Mouse (Mus musculus) gastrocnemius, postnatal 4 days (tissue): ENCODE data around the gene Ptms. TPM values are rescaled to one million over a fixed set of nuclear protein-coding genes. Genes with fewer than 3 reads are reported as not detected.

Experiments
- DNase-seq, 2 experiments: peaks; one replicate each; pipeline ENCODE4 v3.0.0; 2021 to 2022; ENCODE audit warnings: low spot score in 2 of 2, mixed read lengths in 2 of 2
- long read RNA-seq, 2 experiments: library from polyadenylated mRNA; stranded (forward); transcript quantifications; one replicate each; pipeline ENCODE4 v2.0.0; 2021
- total RNA-seq, 2 experiments: library from RNA; stranded (reverse); gene quantifications; 2 replicates each; pipeline ENCODE4 v1.2.3; 2021

Gene Ptms
- 100 to 1,000 TPM; 395 to 409 TPM for total RNA-seq
- long read RNA-seq, experiment 1, transcript Ptms-201 (5 exons, 1,149 nt), result major isoform, 82 of 115 reads
- long read RNA-seq, experiment 1, transcript Ptms-203 (4 exons, 629 nt), result minor isoform, 9 of 115 reads
- long read RNA-seq, experiment 1, partial matches to known transcripts, result 19 of 115 reads
- long read RNA-seq, experiment 1, other reads (novel, unspliced or antisense), result 3 of 115 reads
- long read RNA-seq, experiment 2, transcript Ptms-203 (4 exons, 629 nt), result minor isoform, 5 of 104 reads
- long read RNA-seq, experiment 2, transcript Ptms-201 (5 exons, 1,149 nt), result major isoform, 76 of 104 reads
- long read RNA-seq, experiment 2, partial matches to known transcripts, result 16 of 104 reads
- long read RNA-seq, experiment 2, other reads (novel, unspliced or antisense), result 6 of 104 reads

DNA sequence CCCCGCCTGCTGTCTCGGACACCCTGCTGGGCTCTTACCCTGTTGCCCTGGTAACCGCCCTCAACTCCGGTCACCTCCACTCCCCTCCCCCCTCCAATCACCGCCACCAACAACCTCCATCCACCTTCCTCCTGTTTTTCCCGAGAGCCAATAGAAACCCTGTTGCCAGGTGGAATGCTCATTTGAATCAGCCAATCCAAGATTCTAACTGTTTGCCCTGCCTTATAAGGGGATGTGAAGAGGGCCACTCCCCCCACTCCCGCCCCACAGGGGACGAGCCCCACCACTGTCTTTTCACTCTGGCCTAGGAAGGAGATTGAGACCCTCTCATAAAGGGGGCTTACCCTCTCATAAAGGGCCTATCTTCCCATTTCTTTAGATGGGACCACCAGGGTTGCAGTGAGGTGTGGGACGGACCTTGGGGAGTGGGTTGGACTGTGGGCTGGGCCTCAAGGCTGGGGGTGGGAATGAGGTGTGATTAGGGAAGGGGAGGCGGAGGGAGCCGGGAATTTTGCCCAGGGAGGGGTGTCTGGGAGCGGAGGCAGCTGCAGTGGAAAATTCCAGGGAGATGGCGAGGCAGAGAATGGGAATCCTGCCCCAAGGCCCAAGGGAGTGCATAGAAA is at the start of gene Ptms:
Gene Ptms (minus strand): TSS at position 409 of the 623 bp plus-strand sequence.
- peak; percentile 93 to 95 for DNase-seq

GRCm38 (mm10) chr6:124967766-124968165 is 47.9 kb upstream of the Ptms start:
- DNase-seq, result peak in 1 of 2 experiments; percentile 44

DNA sequence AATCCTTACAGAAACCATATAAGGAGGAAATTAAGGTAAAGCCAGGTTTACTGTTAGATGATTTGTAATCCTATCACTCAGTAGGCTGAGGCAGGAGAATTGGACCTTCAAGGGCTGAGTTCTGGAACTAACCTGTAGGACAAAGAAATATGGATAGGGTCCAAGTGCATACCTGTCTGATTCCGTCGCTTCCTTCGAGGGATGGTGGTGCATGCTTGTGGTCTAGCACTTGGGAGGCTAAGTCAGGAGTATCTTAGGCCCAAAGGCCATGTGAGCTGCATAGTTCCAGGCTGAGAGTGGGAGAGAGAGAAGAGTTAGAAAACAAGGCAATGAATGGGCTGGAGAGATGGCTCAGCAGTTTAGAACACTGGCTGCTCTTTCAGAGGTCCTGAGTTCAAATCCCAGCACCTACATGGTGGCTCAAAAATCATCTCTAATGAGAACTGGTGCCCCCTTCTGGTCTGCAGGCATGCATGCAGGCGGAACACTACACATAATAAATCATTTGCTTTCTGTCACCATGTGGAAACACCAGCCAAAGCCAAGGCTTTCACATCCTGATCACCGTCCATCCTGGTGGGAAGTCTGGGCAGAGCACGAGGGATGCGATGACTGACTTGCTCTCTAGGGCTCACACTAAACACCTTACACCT is 46.7 kb upstream of the Ptms start:
- DNase-seq, result no peak

- no peak for DNase-seq
Measured at GRCm38 (mm10) chr6:124965747-124966146, 45.8 kb upstream of the Ptms start.

GRCm38 (mm10) chr6:124965088-124965719 is 45.3 kb upstream of the Ptms start, which contains the start of gene Cops7a:
Gene Cops7a (minus strand): TSS chr6:124965538.
- DNase-seq, result peak; percentile 90 to 97

GRCm38 (mm10) chr6:124964638-124965037 is 44.7 kb upstream of the Ptms start:
- DNase-seq, result no peak

- DNase-seq, result no peak
Measured at GRCm38 (mm10) chr6:124961021-124961420, 41.1 kb upstream of the Ptms start.

- DNase-seq, result no peak
Measured at GRCm38 (mm10) chr6:124959960-124960359, 40.1 kb upstream of the Ptms start.

GRCm38 (mm10) chr6:124958127-124958526 is 38.2 kb upstream of the Ptms start:
- DNase-seq, result no peak

GRCm38 (mm10) chr6:124955212-124955611 is 35.3 kb upstream of the Ptms start:
- DNase-seq, result no peak

GRCm38 (mm10) chr6:124953991-124954715 is 34.2 kb upstream of the Ptms start:
- DNase-seq, result no peak

- DNase-seq, result no peak
Measured at GRCm38 (mm10) chr6:124943526-124943925, 23.6 kb upstream of the Ptms start.

- no peak for DNase-seq
Measured at GRCm38 (mm10) chr6:124941679-124942078, 21.8 kb upstream of the Ptms start.

- no peak for DNase-seq
Measured at GRCm38 (mm10) chr6:124938554-124938953, 18.7 kb upstream of the Ptms start.

DNA sequence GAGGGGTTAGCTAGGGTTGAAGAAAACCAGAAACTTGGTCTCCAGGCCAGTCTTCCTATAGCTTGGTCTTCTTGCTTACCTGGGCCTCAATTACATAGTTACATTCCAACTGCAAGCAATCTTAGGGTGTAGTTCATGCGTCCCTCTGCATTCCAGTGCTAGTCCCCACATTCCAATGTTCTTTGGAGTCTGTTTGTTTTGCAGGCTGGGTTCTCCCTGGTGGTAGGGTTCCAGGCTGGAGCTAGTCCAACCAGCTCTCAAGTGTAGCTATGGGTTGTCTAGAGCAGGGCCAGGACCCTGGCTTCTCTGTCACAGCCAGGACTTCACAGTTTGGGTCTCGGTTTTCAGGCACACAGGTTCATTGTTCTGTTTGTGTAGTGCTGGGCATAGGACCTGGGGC is 17.6 kb upstream of the Ptms start:
- DNase-seq, result no peak

DNA sequence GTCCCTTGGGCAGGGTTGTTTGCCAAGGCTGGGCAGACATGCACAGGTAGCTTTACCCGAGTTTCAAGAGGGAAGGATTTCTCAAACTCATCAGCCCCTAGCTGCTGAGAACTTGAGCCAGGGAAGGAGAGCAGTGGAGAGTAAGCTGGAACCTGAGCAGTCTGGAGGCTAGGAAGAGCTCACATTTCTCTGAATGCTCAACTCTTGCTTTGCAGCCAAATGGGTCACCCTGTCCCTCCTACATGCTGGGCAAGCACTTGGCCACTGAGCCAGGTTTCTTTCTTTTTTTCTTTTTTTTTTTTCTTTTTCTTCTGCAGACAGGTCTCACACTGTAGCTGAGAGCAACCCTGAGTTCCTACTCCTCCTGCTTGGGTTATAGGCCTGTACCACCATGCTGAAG is 16.8 kb upstream of the Ptms start:
- DNase-seq, result no peak

DNA sequence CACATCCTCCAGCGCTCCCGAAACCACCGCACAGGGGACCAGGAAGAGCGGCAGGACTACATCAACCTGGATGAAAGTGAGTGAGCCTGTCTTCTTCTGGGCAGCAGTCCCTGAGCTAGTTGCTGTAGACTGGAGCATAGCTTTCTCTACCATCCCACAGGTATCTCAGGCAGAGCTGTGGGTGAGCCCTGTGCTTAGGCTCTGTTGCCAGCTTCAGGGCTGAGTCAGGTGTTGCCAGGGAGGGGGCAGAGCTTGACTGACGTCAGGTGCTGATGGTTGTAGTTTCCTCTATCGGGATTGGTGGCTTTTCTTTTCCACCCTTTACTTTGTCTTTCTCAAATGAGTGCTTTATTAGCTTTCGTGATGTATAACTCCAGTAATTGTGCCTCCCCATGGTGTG is 14.8 kb upstream of the Ptms start:
- DNase-seq, result no peak

GRCm38 (mm10) chr6:124933127-124933526 is 13.2 kb upstream of the Ptms start:
- DNase-seq, result no peak

DNA sequence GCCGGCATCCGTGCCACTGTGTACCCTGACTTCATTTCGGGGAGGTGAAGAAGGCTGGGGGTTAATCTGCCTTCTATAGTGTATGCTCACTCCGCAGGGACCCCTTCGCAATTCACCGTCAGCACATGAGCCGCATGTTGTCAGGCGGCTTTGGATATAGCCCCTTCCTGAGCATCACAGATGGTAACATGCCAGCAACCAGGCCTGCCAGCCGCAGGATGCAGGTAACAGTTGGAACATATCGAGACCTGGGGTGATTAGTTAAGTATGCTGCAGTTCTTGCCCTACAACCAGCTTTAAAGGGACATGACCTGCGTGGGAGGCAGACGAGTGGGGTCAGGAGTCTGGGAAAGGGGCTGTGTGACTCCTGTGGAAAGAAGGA is 12.4 kb upstream of the Ptms start:
- DNase-seq, result no peak

DNA sequence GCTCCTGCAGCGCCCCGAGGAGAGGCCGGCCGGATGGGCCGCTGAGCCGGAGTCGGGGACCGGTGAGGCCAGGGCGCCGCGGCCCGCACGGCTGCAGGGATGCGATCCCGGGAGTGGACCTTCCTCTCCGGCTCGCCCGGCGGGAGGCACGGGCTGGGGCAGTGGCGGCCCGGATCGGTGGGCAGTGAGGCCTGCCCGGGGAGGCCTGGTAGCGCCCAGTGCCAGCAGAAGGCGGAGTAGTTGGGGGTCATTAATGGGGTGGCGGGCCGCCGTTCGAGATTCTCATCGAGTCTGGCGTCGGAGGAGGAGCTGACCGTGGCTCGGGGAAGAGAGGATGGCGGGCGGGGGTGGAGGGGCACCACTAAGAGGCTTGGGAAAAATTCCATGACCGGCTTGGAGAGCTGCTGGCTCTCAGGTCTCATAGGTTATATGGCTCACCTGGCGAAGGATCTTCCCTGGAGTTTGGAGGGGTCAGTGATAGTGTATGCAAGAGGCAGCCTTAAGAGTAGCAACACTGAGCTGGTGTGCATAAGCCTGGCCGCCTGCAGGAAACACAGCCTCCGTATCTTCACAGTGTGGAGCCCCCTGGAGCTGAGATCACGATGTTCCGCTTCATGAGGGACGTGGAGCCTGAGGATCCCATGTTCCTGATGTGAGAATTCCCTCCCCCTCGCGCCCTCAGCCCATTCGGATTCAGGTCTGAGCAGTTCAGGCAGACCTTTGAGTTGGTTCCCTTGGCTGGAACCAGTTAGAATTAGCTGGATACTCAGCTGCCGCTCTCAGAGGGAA is 11.8 kb upstream of the Ptms start:
- DNase-seq, result peak in 1 of 2 experiments; percentile 54
